Comparison of ENCODE assay signal across 11 mouse cellular contexts in genomic region chr10:79933861-79934260, GRCm38 (mm10). TPM values are rescaled to one million over a fixed set of nuclear protein-coding genes. Genes with fewer than 3 reads are reported as not detected.
DNase-seq lines count a peak whose midpoint lies in the region; ATAC-seq and TF ChIP-seq lines count a peak whose summit lies in the region.
"Had no signal": no experiment of that assay in that cellular context is flagged by ENCODE, and none has a peak within 500 bp of the region (broad histone marks: within the 10 kb centered on the region; RNA-seq: fewer than 3 reads in every experiment).

No protein-coding gene starts in this region.

- peaks cover 92% of the 10 kb centered on the region for H3K27me3 ChIP-seq in hindbrain, embryonic 10.5 days (ENCODE audit: insufficient read depth, poor library complexity, severe bottlenecking)
- H3K27me3 ChIP-seq in hindbrain, embryonic 11.5 days (ENCODE audit: control insufficient read depth, insufficient read depth, low read length), result no peaks in the 10 kb centered on the region
- H3K27me3 ChIP-seq in midbrain, embryonic 15.5 days (replicated peaks), result no peaks in the 10 kb centered on the region
- H3K27me3 ChIP-seq in midbrain, postnatal 0 days (ENCODE audit: insufficient read depth, low read length), result no peaks in the 10 kb centered on the region
- H3K27me3 ChIP-seq in hindbrain, embryonic 16.5 days (replicated peaks; ENCODE audit: control insufficient read depth, insufficient read depth, low read length), result no peaks in the 10 kb centered on the region
- no peaks in the 10 kb centered on the region for H3K27me3 ChIP-seq in stomach, embryonic 15.5 days (replicated peaks)
- H3K27me3 ChIP-seq: limb, embryonic 13.5 days had no signal

- peak overlapping the region; percentile 29; the same call in 1 of the 2 replicates for H3K4me3 ChIP-seq in hindbrain, embryonic 10.5 days
- no peak overlapping the region for H3K4me3 ChIP-seq in hindbrain, embryonic 11.5 days (ENCODE audit: low read depth, low read length)
- no peak overlapping the region for H3K4me3 ChIP-seq in midbrain, embryonic 15.5 days
- no peak overlapping the region for H3K4me3 ChIP-seq in midbrain, postnatal 0 days (ENCODE audit: low read depth, low read length)
- no peak overlapping the region for H3K4me3 ChIP-seq in hindbrain, embryonic 16.5 days (ENCODE audit: low read length)
- no peak overlapping the region for H3K4me3 ChIP-seq in stomach, embryonic 15.5 days (replicated peaks)
- H3K4me3 ChIP-seq: limb, embryonic 13.5 days had no signal

- no peaks in the 10 kb centered on the region for H3K9me3 ChIP-seq in hindbrain, embryonic 10.5 days
- H3K9me3 ChIP-seq in hindbrain, embryonic 11.5 days (ENCODE audit: control insufficient read depth, low read length), result no peaks in the 10 kb centered on the region
- H3K9me3 ChIP-seq in midbrain, embryonic 15.5 days, result no peaks in the 10 kb centered on the region
- H3K9me3 ChIP-seq in midbrain, postnatal 0 days (ENCODE audit: low read length), result no peaks in the 10 kb centered on the region
- no peaks in the 10 kb centered on the region for H3K9me3 ChIP-seq in hindbrain, embryonic 16.5 days (ENCODE audit: control insufficient read depth, low read length)
- H3K9me3 ChIP-seq in stomach, embryonic 15.5 days, result no peaks in the 10 kb centered on the region
- H3K9me3 ChIP-seq: limb, embryonic 13.5 days had no signal

- no peak overlapping the region for H3K4me2 ChIP-seq in hindbrain, embryonic 11.5 days (replicated peaks; ENCODE audit: low read depth, low read length)
- H3K4me2 ChIP-seq in midbrain, embryonic 15.5 days, result no peak overlapping the region
- H3K4me2 ChIP-seq in midbrain, postnatal 0 days (ENCODE audit: low read depth, low read length, poor library complexity, severe bottlenecking), result no peak overlapping the region
- no peak overlapping the region for H3K4me2 ChIP-seq in hindbrain, embryonic 16.5 days (ENCODE audit: low read length)
- 0 out of 2 replicates have a peak overlapping the region, but pooled peaks have one; percentile 4 for H3K4me2 ChIP-seq in stomach, embryonic 15.5 days
- H3K4me2 ChIP-seq: limb, embryonic 13.5 days had no signal

- WGBS in hindbrain, embryonic 10.5 days, result 29% methylated on average over 6 of the region's 6 CpGs
- WGBS in hindbrain, embryonic 11.5 days, result 38% methylated on average over 6 of the region's 6 CpGs
- WGBS in midbrain, embryonic 15.5 days, result 36% methylated on average over 6 of the region's 6 CpGs
- WGBS in midbrain, postnatal 0 days, result 29% methylated on average over 6 of the region's 6 CpGs
- 19% methylated on average over 6 of the region's 6 CpGs for WGBS in hindbrain, embryonic 16.5 days
- 74% methylated on average over 6 of the region's 6 CpGs for WGBS in stomach, embryonic 15.5 days

- peaks cover 82% of the 10 kb centered on the region for H3K36me3 ChIP-seq in hindbrain, embryonic 10.5 days
- H3K36me3 ChIP-seq in hindbrain, embryonic 11.5 days (ENCODE audit: control insufficient read depth, insufficient read depth, low read length), result peaks cover 4% of the 10 kb centered on the region; the same call in 1 of the 2 replicates
- peaks cover 6% of the 10 kb centered on the region; the same call in 1 of the 2 replicates for H3K36me3 ChIP-seq in midbrain, embryonic 15.5 days (replicated peaks)
- H3K36me3 ChIP-seq in midbrain, postnatal 0 days (ENCODE audit: insufficient read depth, low read length), result peaks cover 17% of the 10 kb centered on the region; the same call in 1 of the 2 replicates
- 0 out of 2 replicates have a peak, but pooled peaks cover 4% of the 10 kb centered on the region for H3K36me3 ChIP-seq in hindbrain, embryonic 16.5 days (ENCODE audit: control insufficient read depth, insufficient read depth, low read length)
- H3K36me3 ChIP-seq in stomach, embryonic 15.5 days, result peaks cover 8% of the 10 kb centered on the region; the same call in 1 of the 2 replicates

- peaks cover 99% of the 10 kb centered on the region for H3K4me1 ChIP-seq in hindbrain, embryonic 10.5 days (replicated peaks)
- H3K4me1 ChIP-seq in hindbrain, embryonic 11.5 days (replicated peaks; ENCODE audit: control insufficient read depth, insufficient read depth, low read length), result peaks cover 20% of the 10 kb centered on the region
- H3K4me1 ChIP-seq in midbrain, embryonic 15.5 days, result peaks cover 45% of the 10 kb centered on the region
- H3K4me1 ChIP-seq in midbrain, postnatal 0 days (ENCODE audit: insufficient read depth, low read length), result no peaks in the 10 kb centered on the region; the same call in 1 of the 2 replicates
- peaks cover 55% of the 10 kb centered on the region for H3K4me1 ChIP-seq in hindbrain, embryonic 16.5 days (ENCODE audit: control insufficient read depth, insufficient read depth, low read depth, low read length)
- peaks cover 62% of the 10 kb centered on the region for H3K4me1 ChIP-seq in stomach, embryonic 15.5 days

- TF ChIP-seq CTCF in midbrain, postnatal 0 days (IDR thresholded peaks at IDR 0.05), result no peak

- no peak for DNase-seq in hindbrain, embryonic 10.5 days (ENCODE audit: low spot score)
- DNase-seq in hindbrain, embryonic 11.5 days (ENCODE audit: low spot score), result no peak
- DNase-seq in midbrain, postnatal 0 days (ENCODE audit: low spot score), result no peak
- DNase-seq in adrenal gland, postnatal 10 days, result no peak
- no peak for DNase-seq in right cerebral cortex, postnatal 4 days

- no peak for ATAC-seq in hindbrain, embryonic 11.5 days (ENCODE audit: low FRiP score)
- no peak for ATAC-seq in midbrain, embryonic 15.5 days (replicated peaks)
- no peak for ATAC-seq in midbrain, postnatal 0 days (ENCODE audit: low FRiP score)
- no peak for ATAC-seq in hindbrain, embryonic 16.5 days
- ATAC-seq in stomach, embryonic 15.5 days (ENCODE audit: insufficient read depth, low FRiP score, low read depth), result no peak

- H3K9ac ChIP-seq in hindbrain, embryonic 11.5 days (ENCODE audit: low read depth, low read length), result no peak overlapping the region
- no peak overlapping the region for H3K9ac ChIP-seq in midbrain, embryonic 15.5 days
- H3K9ac ChIP-seq in midbrain, postnatal 0 days (replicated peaks; ENCODE audit: low read length, poor library complexity, severe bottlenecking), result no peak overlapping the region
- 0 out of 2 replicates have a peak overlapping the region, but pooled peaks have one; percentile 1 for H3K9ac ChIP-seq in hindbrain, embryonic 16.5 days (ENCODE audit: low read depth, low read length)
- no peak overlapping the region for H3K9ac ChIP-seq in stomach, embryonic 15.5 days
- H3K9ac ChIP-seq: limb, embryonic 13.5 days had no signal

- peak overlapping the region; percentile 81 for H3K27ac ChIP-seq in hindbrain, embryonic 10.5 days
- no peak overlapping the region for H3K27ac ChIP-seq in hindbrain, embryonic 11.5 days (ENCODE audit: low read depth, low read length)
- H3K27ac ChIP-seq in midbrain, embryonic 15.5 days, result peak overlapping the region; percentile 42; the same call in 1 of the 2 replicates
- no peak overlapping the region for H3K27ac ChIP-seq in midbrain, postnatal 0 days (ENCODE audit: low read depth, low read length)
- H3K27ac ChIP-seq in hindbrain, embryonic 16.5 days (ENCODE audit: low read depth, low read length), result peak overlapping the region; percentile 64
- H3K27ac ChIP-seq in stomach, embryonic 15.5 days, result peak overlapping the region; percentile 62

RNA-seq across cellular contexts. Expression of gene Arid3a, which starts 7.0 kb away (rescaled TPM):
- polyA plus RNA-seq in hindbrain, embryonic 10.5 days (2016; fragmentation: Nextera tagmentation; extraction: Ambion mirVana), result 11.1 and 15.0 TPM in 2 replicates
- polyA plus RNA-seq in hindbrain, embryonic 11.5 days (2014; fragmentation: Nextera tagmentation; extraction: Ambion mirVana), result 4.9 and 9.0 TPM in 2 replicates
- polyA plus RNA-seq in midbrain, embryonic 15.5 days (2015; fragmentation: Nextera tagmentation; extraction: Ambion mirVana), result 2.9 and 4.7 TPM in 2 replicates
- total RNA-seq in midbrain, postnatal 0 days (2014; rRNA removed), result 9.0 and 9.5 TPM in 2 replicates
- polyA plus RNA-seq in midbrain, postnatal 0 days (2015; fragmentation: Nextera tagmentation; extraction: Ambion mirVana), result 3.1 and 3.3 TPM in 2 replicates
- polyA plus RNA-seq in hindbrain, embryonic 16.5 days (2015; fragmentation: Nextera tagmentation; extraction: Ambion mirVana), result 1.6 and 1.7 TPM in 2 replicates
- polyA plus RNA-seq in stomach, embryonic 15.5 days (2015; fragmentation: Nextera tagmentation; extraction: Ambion mirVana), result 9.8 and 10.0 TPM in 2 replicates
- total RNA-seq in adrenal gland, postnatal 10 days (2021), result 1 to 10 TPM; 6.3 to 8.1 TPM

RNA-seq across cellular contexts. Expression of gene R3hdm4, which starts 12.9 kb away (rescaled TPM):
- polyA plus RNA-seq in hindbrain, embryonic 10.5 days (2016; fragmentation: Nextera tagmentation; extraction: Ambion mirVana), result 130 and 152 TPM in 2 replicates
- 131 and 139 TPM in 2 replicates for polyA plus RNA-seq in hindbrain, embryonic 11.5 days (2014; fragmentation: Nextera tagmentation; extraction: Ambion mirVana)
- 292 and 296 TPM in 2 replicates for polyA plus RNA-seq in midbrain, embryonic 15.5 days (2015; fragmentation: Nextera tagmentation; extraction: Ambion mirVana)
- 108 and 118 TPM in 2 replicates for total RNA-seq in midbrain, postnatal 0 days (2014; rRNA removed)
- 301 and 323 TPM in 2 replicates for polyA plus RNA-seq in midbrain, postnatal 0 days (2015; fragmentation: Nextera tagmentation; extraction: Ambion mirVana)
- polyA plus RNA-seq in hindbrain, embryonic 16.5 days (2015; fragmentation: Nextera tagmentation; extraction: Ambion mirVana), result 293 and 300 TPM in 2 replicates
- 137 and 140 TPM in 2 replicates for polyA plus RNA-seq in stomach, embryonic 15.5 days (2015; fragmentation: Nextera tagmentation; extraction: Ambion mirVana)
- 10 to 100 TPM; 78.9 to 93.6 TPM for total RNA-seq in adrenal gland, postnatal 10 days (2021)

RNA-seq across cellular contexts. Expression of gene Kiss1r, which starts 17.1 kb away (rescaled TPM):
- 0.72 and 0.80 TPM in 2 replicates for polyA plus RNA-seq in hindbrain, embryonic 10.5 days (2016; fragmentation: Nextera tagmentation; extraction: Ambion mirVana)
- polyA plus RNA-seq in hindbrain, embryonic 11.5 days (2014; fragmentation: Nextera tagmentation; extraction: Ambion mirVana), result 0.26 and 0.36 TPM in 2 replicates
- 3.1 and 3.3 TPM in 2 replicates for polyA plus RNA-seq in midbrain, embryonic 15.5 days (2015; fragmentation: Nextera tagmentation; extraction: Ambion mirVana)
- 6.1 and 9.6 TPM in 2 replicates for total RNA-seq in midbrain, postnatal 0 days (2014; rRNA removed)
- 4.4 and 5.5 TPM in 2 replicates for polyA plus RNA-seq in midbrain, postnatal 0 days (2015; fragmentation: Nextera tagmentation; extraction: Ambion mirVana)
- 3.1 and 3.7 TPM in 2 replicates for polyA plus RNA-seq in hindbrain, embryonic 16.5 days (2015; fragmentation: Nextera tagmentation; extraction: Ambion mirVana)
- 0.83 and 0.94 TPM in 2 replicates for polyA plus RNA-seq in stomach, embryonic 15.5 days (2015; fragmentation: Nextera tagmentation; extraction: Ambion mirVana)
- total RNA-seq in adrenal gland, postnatal 10 days (2021), result 1 to 10 TPM in 1 of 2 experiments, under 1 TPM in 1; 0.69 to 1.8 TPM

RNA-seq across cellular contexts. Expression of gene Gm26602, which starts 23.2 kb away (rescaled TPM):
- 2.6 and 4.5 TPM in 2 replicates for polyA plus RNA-seq in hindbrain, embryonic 10.5 days (2016; fragmentation: Nextera tagmentation; extraction: Ambion mirVana)
- polyA plus RNA-seq in hindbrain, embryonic 11.5 days (2014; fragmentation: Nextera tagmentation; extraction: Ambion mirVana), result 23.6 and 25.3 TPM in 2 replicates
- polyA plus RNA-seq in midbrain, embryonic 15.5 days (2015; fragmentation: Nextera tagmentation; extraction: Ambion mirVana), result not detected in 2 replicates
- not detected in 2 replicates for total RNA-seq in midbrain, postnatal 0 days (2014; rRNA removed)
- 7.4 and 17.3 TPM in 2 replicates for polyA plus RNA-seq in midbrain, postnatal 0 days (2015; fragmentation: Nextera tagmentation; extraction: Ambion mirVana)
- polyA plus RNA-seq in hindbrain, embryonic 16.5 days (2015; fragmentation: Nextera tagmentation; extraction: Ambion mirVana), result 1.4 and 18.3 TPM in 2 replicates
- polyA plus RNA-seq in stomach, embryonic 15.5 days (2015; fragmentation: Nextera tagmentation; extraction: Ambion mirVana), result 4.4 and 13.3 TPM in 2 replicates
- total RNA-seq in adrenal gland, postnatal 10 days (2021), result not detected
- polyA plus RNA-seq: cerebellum, adult 2 months; intestine, embryonic 14.5 days had no signal

RNA-seq across cellular contexts. Expression of gene Med16, which starts 25.1 kb away (rescaled TPM):
- polyA plus RNA-seq in hindbrain, embryonic 10.5 days (2016; fragmentation: Nextera tagmentation; extraction: Ambion mirVana), result 68.3 and 77.3 TPM in 2 replicates
- 33.7 and 41.8 TPM in 2 replicates for polyA plus RNA-seq in hindbrain, embryonic 11.5 days (2014; fragmentation: Nextera tagmentation; extraction: Ambion mirVana)
- polyA plus RNA-seq in midbrain, embryonic 15.5 days (2015; fragmentation: Nextera tagmentation; extraction: Ambion mirVana), result 64.5 and 66.5 TPM in 2 replicates
- 75.9 and 79.6 TPM in 2 replicates for total RNA-seq in midbrain, postnatal 0 days (2014; rRNA removed)
- polyA plus RNA-seq in midbrain, postnatal 0 days (2015; fragmentation: Nextera tagmentation; extraction: Ambion mirVana), result 54.9 and 55.3 TPM in 2 replicates
- 48.2 and 53.8 TPM in 2 replicates for polyA plus RNA-seq in hindbrain, embryonic 16.5 days (2015; fragmentation: Nextera tagmentation; extraction: Ambion mirVana)
- polyA plus RNA-seq in stomach, embryonic 15.5 days (2015; fragmentation: Nextera tagmentation; extraction: Ambion mirVana), result 43.6 and 47.8 TPM in 2 replicates
- 10 to 100 TPM; 48.1 to 50.8 TPM for total RNA-seq in adrenal gland, postnatal 10 days (2021)

Comparison
In these comparisons a context has a peak if more than half of its experiments do, and no peak if none do; other contexts are left out.
1. H3K27ac ChIP-seq: peak in hindbrain, embryonic 10.5 days (single experiment), midbrain, embryonic 15.5 days (single experiment), hindbrain, embryonic 16.5 days (single experiment) and stomach, embryonic 15.5 days (single experiment); none in hindbrain, embryonic 11.5 days (single experiment) and midbrain, postnatal 0 days (single experiment).